Mouse (Mus musculus) MEL (cell line): Measurements from ENCODE around the gene Snap25. TPM values are rescaled to one million over a fixed set of nuclear protein-coding genes. Genes with fewer than 3 reads are reported as not detected.

Experiments used
- DNase-seq: peaks from one replicate; pipeline ENCODE4 v3.0.0; 2011; ENCODE audit warnings: low read depth, low spot score
- H3K27ac ChIP-seq: 2 replicates; pipeline ENCODE4 v1.5.1; 2012; ENCODE audit warnings: low read depth, mild to moderate bottlenecking, control low read depth, low read length, moderate library complexity; ENCODE audit not compliant: control insufficient read depth
- H3K27me3 ChIP-seq, 2 experiments: fragments of 150-350 bp in 1 of 2; sonication (generic) in 1 of 2; 2 replicates each; pipeline ENCODE4 v1.6.1; 2012; ENCODE audit warnings: low read length in 2 of 2, mild to moderate bottlenecking in 2 of 2, improper control_type of control experiment in 1 of 2, moderate library complexity in 1 of 2; ENCODE audit not compliant: insufficient read depth in 2 of 2, control insufficient read depth in 1 of 2
- H3K36me3 ChIP-seq, 2 experiments: 2 replicates each; pipeline ENCODE4 v1.6.1; 2012 to 2014; ENCODE audit warnings: low read length in 2 of 2, improper control_type of control experiment in 1 of 2, inconsistent platforms in 1 of 2, mild to moderate bottlenecking in 1 of 2; ENCODE audit not compliant: insufficient read depth in 2 of 2, control insufficient read depth in 1 of 2
- H3K4me1 ChIP-seq, 2 experiments: fragments of 150-350 bp in 1 of 2; sonication (generic) in 1 of 2; 2 replicates each; pipeline ENCODE4 v1.6.1; 2012; ENCODE audit warnings: low read length in 2 of 2, improper control_type of control experiment in 1 of 2, mild to moderate bottlenecking in 1 of 2; ENCODE audit not compliant: insufficient read depth in 2 of 2, control insufficient read depth in 1 of 2
- H3K4me3 ChIP-seq, 2 experiments: fragments of 150-350 bp in 1 of 2; sonication (generic) in 1 of 2; 2 replicates each; pipeline ENCODE4 v1.5.1; 2012; ENCODE audit warnings: low read depth in 2 of 2, low read length in 2 of 2, mild to moderate bottlenecking in 2 of 2, moderate library complexity in 2 of 2, control low read depth in 1 of 2, improper control_type of control experiment in 1 of 2; ENCODE audit not compliant: control insufficient read depth in 1 of 2, insufficient read depth in 1 of 2
- H3K79me2 ChIP-seq: 2 replicates; pipeline ENCODE4 v1.6.1; 2012; ENCODE audit warnings: mild to moderate bottlenecking, low read length, moderate library complexity; ENCODE audit not compliant: control insufficient read depth, poor library complexity, insufficient read depth
- H3K9ac ChIP-seq: 2 replicates; pipeline ENCODE4 v1.6.1; 2012; ENCODE audit warnings: low read depth, mild to moderate bottlenecking, control low read depth, low read length, moderate library complexity; ENCODE audit not compliant: control insufficient read depth, poor library complexity, severe bottlenecking
- H3K9me3 ChIP-seq: fragments of 150-350 bp; sonication (generic); replicated peaks from 2 replicates; pipeline ENCODE4 v1.6.1; 2012; ENCODE audit warnings: mild to moderate bottlenecking, low read length, improper control_type of control experiment, moderate library complexity; ENCODE audit not compliant: insufficient read depth
- BHLHE40 ChIP-seq: IDR thresholded peaks from 2 replicates; pipeline ENCODE4 v1.6.1; 2012; ENCODE audit warnings: low read depth, mild to moderate bottlenecking, inconsistent platforms, low read length, improper control_type of control experiment, borderline replicate concordance
- CHD1 ChIP-seq: IDR thresholded peaks from 2 replicates; pipeline ENCODE4 v1.6.1; 2012; ENCODE audit warnings: low read depth, mild to moderate bottlenecking, inconsistent platforms, low read length, improper control_type of control experiment
- CTCF ChIP-seq, 3 experiments: IDR thresholded peaks in 2 of 3; conservative IDR thresholded peaks in 1 of 3; 2 replicates each; pipeline ENCODE4 v1.5.1; 2011 to 2012; ENCODE audit warnings: low read length in 3 of 3, low read depth in 2 of 3, mild to moderate bottlenecking in 2 of 3, improper control_type of control experiment in 1 of 3, inconsistent platforms in 1 of 3, mixed read lengths in 1 of 3, moderate library complexity in 1 of 3; ENCODE audit not compliant: control insufficient read depth in 1 of 3, insufficient read depth in 1 of 3, poor library complexity in 1 of 3, severe bottlenecking in 1 of 3
- E2F4 ChIP-seq: IDR thresholded peaks from 2 replicates; pipeline ENCODE4 v1.6.1; 2011; ENCODE audit warnings: low read depth, low read length, improper control_type of control experiment, borderline replicate concordance
- ELF1 ChIP-seq: IDR thresholded peaks from 2 replicates; pipeline ENCODE4 v1.6.1; 2014; ENCODE audit warnings: low read depth, mild to moderate bottlenecking, inconsistent platforms, low read length, improper control_type of control experiment, moderate library complexity
- EP300 ChIP-seq, 2 experiments: IDR thresholded peaks; 2 replicates each; pipeline ENCODE4 v1.6.1; 2011; ENCODE audit warnings: improper control_type of control experiment in 2 of 2, low read length in 2 of 2, low read depth in 1 of 2, mild to moderate bottlenecking in 1 of 2
- MAX ChIP-seq: IDR thresholded peaks from 2 replicates; pipeline ENCODE4 v1.6.1; 2011; ENCODE audit warnings: low read length, improper control_type of control experiment
- MAZ ChIP-seq: IDR thresholded peaks from 2 replicates; pipeline ENCODE4 v1.6.1; 2012; ENCODE audit warnings: low read depth, mild to moderate bottlenecking, inconsistent platforms, low read length, improper control_type of control experiment
- MXI1 ChIP-seq: IDR thresholded peaks from 2 replicates; pipeline ENCODE4 v1.6.1; 2011; ENCODE audit warnings: mild to moderate bottlenecking, low read depth, low read length, improper control_type of control experiment
- MYC ChIP-seq: IDR thresholded peaks from 2 replicates; pipeline ENCODE4 v1.6.1; 2011; ENCODE audit warnings: low read depth, mild to moderate bottlenecking, low read length, improper control_type of control experiment, moderate library complexity
- NELFE ChIP-seq: IDR thresholded peaks from 2 replicates; pipeline ENCODE4 v1.6.1; 2011; ENCODE audit warnings: low read depth, low read length, improper control_type of control experiment
- NRF1 ChIP-seq: IDR thresholded peaks from 2 replicates; pipeline ENCODE4 v1.6.1; 2014; ENCODE audit warnings: low read depth, mild to moderate bottlenecking, inconsistent platforms, low read length, improper control_type of control experiment, moderate library complexity; ENCODE audit not compliant: poor library complexity, insufficient read depth, severe bottlenecking
- POLR2AphosphoS2 ChIP-seq: IDR thresholded peaks from 2 replicates; pipeline ENCODE4 v1.6.1; 2011; ENCODE audit warnings: low read length, improper control_type of control experiment
- POLR2AphosphoS5 ChIP-seq: IDR thresholded peaks from 2 replicates; pipeline ENCODE4 v1.6.1; 2012; ENCODE audit warnings: low read depth, borderline replicate concordance, mild to moderate bottlenecking, inconsistent platforms, low read length, moderate library complexity, mixed read lengths
- RCOR1 ChIP-seq: IDR thresholded peaks from 2 replicates; pipeline ENCODE4 v1.6.1; 2012; ENCODE audit warnings: low read depth, mild to moderate bottlenecking, inconsistent platforms, low read length, improper control_type of control experiment
- TAL1 ChIP-seq: IDR thresholded peaks from 2 replicates; pipeline ENCODE4 v1.6.1; 2012; ENCODE audit warnings: mild to moderate bottlenecking, inconsistent platforms, low read length, moderate library complexity, mixed read lengths
- TBP ChIP-seq: IDR thresholded peaks from 2 replicates; pipeline ENCODE4 v1.8.0; 2011; ENCODE audit warnings: low read depth, low read length, improper control_type of control experiment
- UBTF ChIP-seq: IDR thresholded peaks from 2 replicates; pipeline ENCODE4 v1.6.1; 2012; ENCODE audit warnings: low read depth, mild to moderate bottlenecking, inconsistent platforms, low read length, improper control_type of control experiment, moderate library complexity, borderline replicate concordance; ENCODE audit not compliant: insufficient read depth
- USF1 ChIP-seq: IDR thresholded peaks from 2 replicates; pipeline ENCODE4 v1.6.1; 2014; ENCODE audit warnings: low read depth, mild to moderate bottlenecking, inconsistent platforms, low read length, improper control_type of control experiment, moderate library complexity
- USF2 ChIP-seq, 2 experiments: IDR thresholded peaks; 2 replicates each; pipeline ENCODE4 v1.6.1; 2011 to 2012; ENCODE audit warnings: improper control_type of control experiment in 2 of 2, low read length in 2 of 2, borderline replicate concordance in 1 of 2, inconsistent platforms in 1 of 2, low read depth in 1 of 2, mild to moderate bottlenecking in 1 of 2; ENCODE audit not compliant: insufficient read depth in 1 of 2
- ZC3H11A ChIP-seq: IDR thresholded peaks from 2 replicates; pipeline ENCODE4 v1.6.1; 2012; ENCODE audit warnings: low read depth, mild to moderate bottlenecking, inconsistent platforms, low read length, improper control_type of control experiment
- ZMIZ1 ChIP-seq: IDR thresholded peaks from 2 replicates; pipeline ENCODE4 v1.6.1; 2012; ENCODE audit warnings: low read depth, mild to moderate bottlenecking, inconsistent platforms, low read length, improper control_type of control experiment, moderate library complexity
- polyA plus RNA-seq, 2 experiments: library from polyadenylated mRNA; stranded (reverse) in 1 of 2; unstranded in 1 of 2; fragments of >175 nt in 1 of 2; fragments of >200 nt in 1 of 2; gene quantifications; 2 replicates each; pipeline versions ENCODE4 v1.2.1 to v1.2.4; 2012; ENCODE audit warnings: low replicate concordance in 2 of 2, low read depth in 1 of 2; ENCODE audit not compliant: insufficient read length in 2 of 2, insufficient read depth in 1 of 2, missing spikeins in 1 of 2
- total RNA-seq: library from RNA; depleted of rRNA; stranded (reverse); fragments of 300-350 nt; gene quantifications from 2 replicates; pipeline ENCODE4 v1.2.3, GENCODE M21; 2012

Snap25 gene
- total and polyA plus RNA-seq, 3 experiments, result not detected

DNA sequence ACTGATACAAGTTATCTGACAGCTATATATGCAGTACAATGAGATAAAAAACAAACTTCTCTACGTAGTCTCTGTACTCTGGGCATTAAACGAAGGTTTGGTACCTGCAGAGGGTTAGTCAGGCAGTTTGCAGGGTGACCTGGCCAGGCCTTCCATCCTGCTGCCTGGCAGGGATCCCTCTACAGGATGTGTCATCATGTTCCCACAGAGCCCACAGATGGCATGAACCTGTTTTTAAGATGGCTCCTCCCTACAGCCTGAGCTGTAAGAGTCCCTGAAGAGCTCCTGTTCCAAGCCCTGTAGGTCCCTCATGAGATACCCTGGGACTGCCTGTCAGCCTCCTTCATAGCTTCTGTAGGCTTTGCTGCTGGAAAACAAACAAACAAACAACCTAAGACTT, 29.0 kb downstream of the Snap25 start:
- H3K79me2 ChIP-seq, result no peaks in the 10 kb centered on the region
- TF ChIP-seq MXI1, result no peak
- TF ChIP-seq, all 39 proteins: peak for 0
- Histone ChIP-seq H3K4me3 (no peak overlapping the region), H3K9ac (no peak overlapping the region), H3K4me1 (no peaks in the 10 kb centered on the region), H3K36me3 (no peaks in the 10 kb centered on the region), H3K27ac (no peak overlapping the region), H3K27me3 (no peaks in the 10 kb centered on the region), H3K9me3 (no peaks in the 10 kb centered on the region)
- DNase-seq, result no peak

DNA sequence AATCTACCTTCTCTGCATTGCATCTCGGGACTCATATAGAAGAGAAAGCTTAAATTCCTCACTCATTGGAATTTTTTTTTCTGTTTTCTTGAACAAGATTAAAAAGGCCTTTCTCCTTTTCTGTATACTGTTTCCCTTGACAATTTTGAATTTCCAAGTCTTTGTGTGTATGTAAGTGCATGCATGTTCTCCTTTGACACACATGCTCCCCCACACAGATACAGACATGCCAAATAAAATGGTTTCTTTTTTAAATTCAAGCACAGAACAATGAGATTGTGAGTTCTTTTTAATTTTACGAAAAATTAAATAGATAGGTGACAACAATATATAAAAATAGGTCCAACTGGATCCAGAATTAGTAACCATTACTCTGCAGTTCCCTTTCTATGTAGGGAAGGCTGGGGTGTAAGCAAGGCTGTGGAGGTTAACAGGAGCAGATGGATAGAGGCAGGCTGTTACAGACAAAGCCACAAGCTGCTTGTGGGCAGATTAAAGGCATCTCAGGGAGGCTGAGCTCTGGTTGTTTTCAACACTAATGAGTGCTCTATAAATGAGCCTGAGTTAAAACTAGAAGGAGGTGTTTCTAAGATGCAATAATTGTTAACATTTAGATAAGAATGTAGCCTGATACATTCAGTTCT, 31.6 kb downstream of the Snap25 start:
- no peak for TF ChIP-seq UBTF
- TF ChIP-seq CTCF (IDR thresholded peaks at IDR 0.05 in 2 of 3, conservative IDR thresholded peaks at IDR 0.05 in 1 of 3; ENCODE audit: control insufficient read depth in 1 of 3, insufficient read depth in 1 of 3, low read depth in 2 of 3, low read length in 3 of 3, poor library complexity in 1 of 3, severe bottlenecking in 1 of 3), result no peak
- no peak for TF ChIP-seq USF2 (IDR thresholded peaks at IDR 0.05; ENCODE audit: borderline replicate concordance in 1 of 2, insufficient read depth in 1 of 2, low read depth in 1 of 2, low read length in 2 of 2)
- TF ChIP-seq TAL1, result no peak
- TF ChIP-seq NRF1, result no peak
- TF ChIP-seq POLR2AphosphoS5, result no peak
- no peak for TF ChIP-seq MAZ
- Histone ChIP-seq H3K9me3 (no peaks in the 10 kb centered on the region), H3K27me3 (no peaks in the 10 kb centered on the region), H3K27ac (no peak overlapping the region), H3K9ac (no peak overlapping the region), H3K79me2 (no peaks in the 10 kb centered on the region), H3K36me3 (no peaks in the 10 kb centered on the region), H3K4me3 (no peak overlapping the region), H3K4me1 (no peaks in the 10 kb centered on the region)
- DNase-seq, result no peak

GRCm38 (mm10) chr2:136745327-136745994, 32.2 kb downstream of the Snap25 start:
- no peaks in the 10 kb centered on the region for H3K36me3 ChIP-seq
- no peak for TF ChIP-seq E2F4
- TF ChIP-seq ZMIZ1, result no peak
- TF ChIP-seq MXI1, result no peak
- TF ChIP-seq BHLHE40, result no peak
- TF ChIP-seq ZC3H11A, result no peak
- TF ChIP-seq RCOR1, result no peak
- TF ChIP-seq EP300 (IDR thresholded peaks at IDR 0.05; ENCODE audit: low read depth in 1 of 2, low read length in 2 of 2), result no peak
- no peak for TF ChIP-seq MYC
- no peak for TF ChIP-seq MAZ
- TF ChIP-seq ELF1, result no peak
- no peak for TF ChIP-seq NELFE
- TF ChIP-seq TBP, result no peak
- no peak for TF ChIP-seq POLR2AphosphoS2
- TF ChIP-seq POLR2AphosphoS5, result no peak
- TF ChIP-seq USF2 (IDR thresholded peaks at IDR 0.05; ENCODE audit: borderline replicate concordance in 1 of 2, insufficient read depth in 1 of 2, low read depth in 1 of 2, low read length in 2 of 2), result no peak
- no peak for TF ChIP-seq MAX
- TF ChIP-seq USF1, result no peak
- no peak for TF ChIP-seq CHD1
- no peak overlapping the region for H3K9ac ChIP-seq
- no peaks in the 10 kb centered on the region for H3K27me3 ChIP-seq
- no peaks in the 10 kb centered on the region for H3K9me3 ChIP-seq
- H3K27ac ChIP-seq, result no peak overlapping the region
- no peak for DNase-seq
- H3K79me2 ChIP-seq, result no peaks in the 10 kb centered on the region
- H3K4me1 ChIP-seq, result no peaks in the 10 kb centered on the region
- no peak overlapping the region for H3K4me3 ChIP-seq
